Mouse (Mus musculus): ENCODE data around the gene Kcne2.
A peak's percentile ranks its signal among the peaks of the same experiment; 100 is the strongest.

Gene Kcne2

GRCm38 (mm10) chr16:92313953-92314741, 22.0 kb downstream of the Kcne2 start:
- no peak for DNase-seq (ENCODE audit: low spot score)

- DNase-seq (ENCODE audit: low spot score) = no peak
Measured at GRCm38 (mm10) chr16:92316049-92316738, 24.0 kb downstream of the Kcne2 start.

- no peak for DNase-seq (ENCODE audit: low spot score)
Measured at GRCm38 (mm10) chr16:92319353-92320109, 27.3 kb downstream of the Kcne2 start.

- DNase-seq (ENCODE audit: low spot score) = no peak
Measured at GRCm38 (mm10) chr16:92320361-92320760, 28.2 kb downstream of the Kcne2 start.

- no peak for DNase-seq (ENCODE audit: low spot score)
Measured at GRCm38 (mm10) chr16:92321341-92321740, 29.2 kb downstream of the Kcne2 start, which contains the start of gene Fam243. TSS of gene Fam243 (minus strand) at chr16:92321441.

GRCm38 (mm10) chr16:92324309-92325061, 32.3 kb downstream of the Kcne2 start:
- DNase-seq (ENCODE audit: low spot score) = no peak

GRCm38 (mm10) chr16:92325062-92325406, 32.8 kb downstream of the Kcne2 start:
- DNase-seq (ENCODE audit: low spot score) = no peak

- no peak for DNase-seq (ENCODE audit: low spot score)
Measured at GRCm38 (mm10) chr16:92327911-92328310, 35.7 kb downstream of the Kcne2 start.

GRCm38 (mm10) chr16:92330966-92331365, 38.8 kb downstream of the Kcne2 start:
- no peak for DNase-seq (ENCODE audit: low spot score)

GRCm38 (mm10) chr16:92334600-92334999, 42.4 kb downstream of the Kcne2 start:
- no peak for DNase-seq (ENCODE audit: low spot score)

- peak; percentile 53 for DNase-seq (ENCODE audit: low spot score)
Measured at GRCm38 (mm10) chr16:92336280-92336679, 44.1 kb downstream of the Kcne2 start.

- DNase-seq (ENCODE audit: low spot score) = peak; percentile 36
Measured at GRCm38 (mm10) chr16:92340612-92341511, 48.7 kb downstream of the Kcne2 start.

GRCm38 (mm10) chr16:92345177-92345576, 53.0 kb downstream of the Kcne2 start:
- DNase-seq (ENCODE audit: low spot score) = no peak

- DNase-seq (ENCODE audit: low spot score) = no peak
Measured at GRCm38 (mm10) chr16:92346297-92346916, 54.2 kb downstream of the Kcne2 start.
